Mouse (Mus musculus) lung, postnatal 10 days (tissue): ENCODE results near the gene Nop53.

ENCODE experiments used
- DNase-seq: peaks from one replicate; pipeline ENCODE4 v3.0.0; 2021

Gene Nop53

DNA sequence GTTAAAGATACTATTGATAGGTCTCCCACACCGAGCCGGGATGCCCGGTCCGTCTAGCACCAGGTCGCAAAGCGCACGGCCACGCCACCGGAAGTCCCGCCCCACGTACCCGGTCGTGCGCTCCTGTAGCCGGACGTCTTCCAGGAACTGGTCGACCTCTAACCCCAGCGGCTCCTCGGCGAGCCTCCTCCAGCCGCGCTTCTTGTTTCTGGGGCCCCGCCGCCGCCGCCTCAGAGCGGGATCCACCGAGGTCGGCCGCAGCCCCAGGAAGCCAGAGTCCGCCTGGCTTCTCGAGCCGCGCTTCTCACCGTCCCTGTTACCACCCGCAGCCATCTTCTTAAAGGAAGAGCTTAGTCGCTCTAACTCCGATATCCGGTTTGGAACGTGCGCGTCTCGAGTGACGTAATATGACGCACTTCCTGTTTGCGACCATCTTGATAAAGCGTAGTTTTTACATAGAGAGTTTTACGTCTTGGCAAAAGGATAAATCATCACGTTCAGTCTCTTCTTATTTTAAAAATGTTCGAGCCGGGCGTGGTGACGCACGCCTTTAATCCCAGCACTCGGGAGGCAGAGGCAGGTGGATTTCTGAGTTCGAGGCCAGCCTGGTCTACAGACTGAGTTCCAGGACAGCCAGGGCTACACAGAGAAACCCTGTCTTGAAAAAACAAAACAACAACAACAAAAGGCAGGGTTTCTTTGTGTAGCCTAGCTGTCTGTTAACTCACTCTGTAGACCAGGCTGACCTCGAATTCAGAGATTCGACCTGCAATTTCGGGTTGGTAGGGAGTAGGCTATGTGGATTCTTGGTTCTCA lies at the start of gene Nop53:
Gene Nop53 (minus strand): TSS at position 354 of the 816 bp plus-strand sequence.
- DNase-seq, result peak; percentile 95

DNA sequence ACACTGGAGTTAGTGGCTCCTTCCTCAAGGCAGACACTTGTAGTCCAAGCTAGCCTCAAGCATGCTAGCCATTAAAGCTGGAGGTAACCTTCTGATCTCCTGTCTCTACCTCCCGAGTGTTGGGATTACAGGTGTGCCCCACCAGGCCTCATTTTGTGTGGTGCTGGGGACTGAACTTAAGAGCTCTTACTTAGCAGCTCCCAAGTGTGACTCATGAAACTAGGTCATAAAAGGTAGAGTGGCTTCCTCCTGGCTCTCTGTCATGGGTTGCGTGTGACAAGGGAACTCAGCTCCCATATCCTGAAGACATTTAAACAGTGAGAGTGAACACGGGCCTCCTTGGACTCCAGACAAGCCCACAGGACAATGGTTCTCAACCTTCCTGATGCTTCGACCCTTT lies 47.9 kb upstream of the Nop53 start:
- DNase-seq, result no peak

DNA sequence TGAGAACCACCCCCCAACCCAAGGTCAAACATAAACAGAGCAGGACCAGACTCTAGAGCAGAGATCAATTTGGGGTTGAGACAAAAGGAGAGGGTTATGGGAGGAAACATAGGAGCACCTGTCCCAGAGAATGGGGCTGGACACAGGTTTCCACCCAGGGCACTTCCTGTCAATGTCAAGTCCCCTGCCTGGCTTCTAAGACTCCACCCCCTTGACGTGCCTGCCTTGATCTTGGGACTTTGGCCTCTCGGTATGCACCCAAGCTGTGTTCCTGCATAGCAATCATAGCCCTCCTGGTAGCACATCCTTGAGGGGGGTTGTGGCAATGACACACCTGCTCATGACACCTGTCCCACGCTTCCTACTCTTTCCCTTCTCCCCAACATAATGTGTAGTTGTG lies 47.3 kb upstream of the Nop53 start:
- no peak for DNase-seq

DNA sequence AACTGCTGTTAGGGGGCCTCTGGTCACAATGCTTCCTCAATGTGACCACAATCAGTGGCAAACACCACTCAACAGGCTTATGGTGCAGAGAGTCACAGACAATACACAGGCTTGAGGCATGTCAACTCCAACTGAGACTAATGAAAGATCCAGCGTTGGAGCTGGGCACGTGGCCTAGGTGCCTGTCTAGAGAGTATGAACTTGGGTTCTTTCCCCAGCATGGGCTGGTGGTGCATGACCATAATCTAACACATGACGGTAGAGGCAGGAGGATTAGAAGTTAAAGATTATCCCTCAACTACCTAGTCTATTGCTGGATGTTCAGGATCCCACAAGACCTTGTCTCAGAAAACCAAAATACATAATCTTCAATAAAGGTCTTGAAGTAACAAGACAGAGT lies 45.9 kb upstream of the Nop53 start:
- no peak for DNase-seq

- no peak for DNase-seq
Observed at GRCm38 (mm10) chr7:15987661-15988356, 41.9 kb upstream of the Nop53 start.

DNA sequence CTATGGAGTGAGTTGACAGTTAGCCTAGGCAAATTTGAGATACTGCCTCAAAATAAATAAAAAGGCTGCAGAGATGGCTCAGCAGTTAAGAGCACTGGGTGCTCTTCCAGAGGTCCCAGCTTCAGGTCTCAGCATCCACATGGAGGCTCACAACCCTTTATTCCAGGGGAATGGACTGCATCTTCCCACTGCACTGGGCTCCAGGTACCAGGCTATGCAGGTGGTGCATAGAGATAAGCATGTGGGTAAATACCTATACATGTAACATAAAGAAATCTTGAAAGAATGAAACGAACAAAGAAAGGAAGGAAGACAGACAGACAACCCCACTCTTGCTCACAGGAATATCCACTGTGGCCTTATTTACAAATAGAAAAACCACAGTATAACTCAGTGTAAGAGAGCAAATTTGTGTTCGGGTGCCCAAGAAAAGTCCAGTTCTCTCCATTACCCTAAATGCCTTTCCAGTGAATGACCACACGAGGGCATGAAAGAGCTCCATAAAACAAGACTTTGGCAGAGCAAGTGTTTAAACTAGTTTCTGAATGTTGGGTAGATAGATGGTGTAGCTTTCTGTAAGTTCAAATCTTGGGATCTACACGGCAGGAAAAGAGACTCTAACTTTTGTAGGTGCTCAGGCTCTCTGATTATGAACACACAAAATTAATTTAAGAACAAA lies 37.0 kb upstream of the Nop53 start:
- DNase-seq, result peak; percentile 66

- no peak for DNase-seq
Observed at GRCm38 (mm10) chr7:15981538-15981937, 35.7 kb upstream of the Nop53 start.

GRCm38 (mm10) chr7:15980246-15980645 lies 34.4 kb upstream of the Nop53 start:
- peak; percentile 81 for DNase-seq

DNA sequence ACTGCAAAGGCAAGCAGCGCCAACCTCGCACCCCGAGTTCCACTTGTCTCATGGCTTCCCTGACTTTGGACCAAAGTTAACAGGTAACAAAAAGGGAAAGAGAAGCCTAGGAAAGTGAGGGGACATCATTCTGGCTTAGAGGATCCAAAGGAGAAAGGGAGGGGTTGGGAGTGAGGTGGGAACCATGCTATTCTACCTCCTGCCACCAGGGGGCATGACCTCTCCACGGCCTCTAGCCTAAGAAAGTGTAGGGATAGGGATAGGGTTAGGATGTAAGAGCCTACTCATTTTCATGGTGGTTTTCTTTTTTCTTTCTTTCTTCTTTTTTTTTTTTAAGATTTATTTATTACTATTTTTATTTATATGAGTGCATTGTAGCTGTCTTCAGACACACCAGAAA lies 30.0 kb upstream of the Nop53 start:
- peak; percentile 76 for DNase-seq

DNA sequence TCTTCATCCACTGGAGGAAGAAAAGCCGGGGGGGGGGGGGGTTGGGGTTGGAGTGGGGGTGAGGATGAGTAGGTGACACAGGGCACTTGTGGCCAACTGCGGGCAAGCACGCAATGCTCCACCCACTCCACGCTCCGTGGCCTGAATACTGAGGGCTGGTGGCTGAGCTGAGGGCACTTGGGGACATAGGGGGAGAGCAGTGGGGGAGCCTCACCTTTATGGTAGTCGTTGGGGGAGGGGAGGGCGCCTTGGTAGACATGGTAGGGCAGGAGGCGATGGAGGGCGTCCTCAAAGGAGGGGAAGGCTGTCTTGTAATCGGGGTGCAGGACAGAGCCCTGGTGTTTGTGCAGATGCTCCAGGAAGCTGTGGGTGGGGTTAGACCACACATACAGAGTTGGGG lies 29.6 kb upstream of the Nop53 start:
- DNase-seq, result no peak

DNA sequence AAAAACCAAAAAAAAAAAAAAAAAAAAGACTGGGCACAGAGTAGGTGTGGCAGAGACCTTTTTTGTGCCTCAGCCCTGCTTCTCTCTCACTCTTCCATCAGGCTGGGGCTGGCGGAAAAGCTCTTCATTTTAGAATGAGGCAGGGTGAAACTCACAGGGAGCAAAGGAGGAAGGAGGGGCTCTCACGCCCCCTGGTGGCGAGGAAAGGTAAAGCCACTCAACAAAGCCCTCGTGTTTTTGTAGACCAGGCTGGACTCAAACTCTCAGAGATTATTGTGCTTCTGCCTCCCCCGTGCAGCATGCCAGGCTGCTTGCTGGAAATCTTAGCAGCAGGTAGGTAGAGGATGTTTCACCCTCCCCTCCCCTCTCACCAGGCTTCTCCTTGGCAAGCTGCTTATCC lies 28.8 kb upstream of the Nop53 start:
- DNase-seq, result peak; percentile 81

- no peak for DNase-seq
Observed at GRCm38 (mm10) chr7:15972247-15972646, 26.4 kb upstream of the Nop53 start.

- DNase-seq, result no peak
Observed at GRCm38 (mm10) chr7:15969674-15970073, 23.8 kb upstream of the Nop53 start.

GRCm38 (mm10) chr7:15968322-15968721 lies 22.4 kb upstream of the Nop53 start:
- no peak for DNase-seq

DNA sequence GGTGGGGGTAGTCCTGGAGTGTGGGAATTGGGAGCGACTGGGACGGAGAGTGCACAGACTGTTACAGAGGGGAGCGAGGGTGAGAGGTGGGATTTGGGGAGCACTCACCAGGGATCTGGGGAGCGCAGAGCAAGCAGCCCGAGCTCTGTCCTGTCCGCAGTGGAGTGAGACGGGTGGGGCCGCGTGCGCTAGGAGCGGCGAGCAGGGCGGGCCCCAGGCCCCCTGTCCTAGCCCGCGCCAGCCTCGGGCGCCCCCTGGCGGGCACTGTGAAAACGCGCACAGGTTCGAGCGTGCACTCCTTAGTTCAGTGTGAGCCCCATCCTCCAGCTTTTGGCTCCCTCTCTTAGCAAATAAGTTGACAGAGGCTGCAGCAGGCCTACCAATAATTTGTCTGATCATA lies 21.4 kb upstream of the Nop53 start, which contains the start of gene Ehd2:
Gene Ehd2 (minus strand): TSS at position 256 of the 400 bp plus-strand sequence.
- DNase-seq, result peak; percentile 90

GRCm38 (mm10) chr7:15966489-15966888 lies 20.6 kb upstream of the Nop53 start:
- DNase-seq, result no peak

DNA sequence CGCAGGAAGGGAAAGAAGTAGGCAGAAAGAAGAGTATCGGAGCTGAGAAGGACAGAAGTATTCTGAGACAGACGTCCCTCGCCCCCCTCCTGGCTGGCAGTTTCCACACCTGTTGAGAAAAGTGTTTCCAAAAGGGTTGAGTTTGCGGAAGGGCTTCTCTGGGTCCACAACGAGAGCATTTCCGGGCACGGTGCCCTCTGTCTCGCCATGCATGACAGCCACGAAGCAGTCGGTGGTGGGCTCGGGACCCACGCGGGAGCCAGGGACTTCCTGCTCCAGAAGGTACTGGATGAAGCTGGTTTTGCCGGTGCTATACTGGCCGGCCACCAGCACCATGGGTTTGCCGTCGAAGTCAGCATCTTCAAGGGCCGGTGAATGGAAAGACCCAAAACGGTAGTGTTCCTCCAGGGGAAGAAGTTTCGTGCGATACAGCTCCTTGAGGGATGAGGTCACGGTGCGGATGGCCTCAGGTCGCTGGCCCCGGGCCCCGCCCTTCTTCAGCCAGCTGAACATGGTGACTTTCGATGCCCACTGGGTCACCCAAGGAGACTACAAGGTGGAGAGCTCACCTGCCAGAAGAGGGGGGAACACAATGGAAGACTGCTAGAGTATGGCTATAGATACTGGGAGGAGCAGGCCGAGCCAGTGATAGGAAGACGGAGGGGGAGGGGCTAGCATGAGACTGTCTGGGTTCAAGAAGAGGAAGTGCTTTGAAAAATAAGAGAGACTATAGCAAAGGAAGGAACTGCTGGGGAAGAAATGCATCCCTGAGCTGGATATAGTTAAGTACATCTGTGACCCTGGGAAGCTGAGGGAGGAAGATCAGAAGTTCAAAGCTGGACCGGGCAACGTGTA lies 18.2 kb upstream of the Nop53 start:
- DNase-seq, result no peak

DNA sequence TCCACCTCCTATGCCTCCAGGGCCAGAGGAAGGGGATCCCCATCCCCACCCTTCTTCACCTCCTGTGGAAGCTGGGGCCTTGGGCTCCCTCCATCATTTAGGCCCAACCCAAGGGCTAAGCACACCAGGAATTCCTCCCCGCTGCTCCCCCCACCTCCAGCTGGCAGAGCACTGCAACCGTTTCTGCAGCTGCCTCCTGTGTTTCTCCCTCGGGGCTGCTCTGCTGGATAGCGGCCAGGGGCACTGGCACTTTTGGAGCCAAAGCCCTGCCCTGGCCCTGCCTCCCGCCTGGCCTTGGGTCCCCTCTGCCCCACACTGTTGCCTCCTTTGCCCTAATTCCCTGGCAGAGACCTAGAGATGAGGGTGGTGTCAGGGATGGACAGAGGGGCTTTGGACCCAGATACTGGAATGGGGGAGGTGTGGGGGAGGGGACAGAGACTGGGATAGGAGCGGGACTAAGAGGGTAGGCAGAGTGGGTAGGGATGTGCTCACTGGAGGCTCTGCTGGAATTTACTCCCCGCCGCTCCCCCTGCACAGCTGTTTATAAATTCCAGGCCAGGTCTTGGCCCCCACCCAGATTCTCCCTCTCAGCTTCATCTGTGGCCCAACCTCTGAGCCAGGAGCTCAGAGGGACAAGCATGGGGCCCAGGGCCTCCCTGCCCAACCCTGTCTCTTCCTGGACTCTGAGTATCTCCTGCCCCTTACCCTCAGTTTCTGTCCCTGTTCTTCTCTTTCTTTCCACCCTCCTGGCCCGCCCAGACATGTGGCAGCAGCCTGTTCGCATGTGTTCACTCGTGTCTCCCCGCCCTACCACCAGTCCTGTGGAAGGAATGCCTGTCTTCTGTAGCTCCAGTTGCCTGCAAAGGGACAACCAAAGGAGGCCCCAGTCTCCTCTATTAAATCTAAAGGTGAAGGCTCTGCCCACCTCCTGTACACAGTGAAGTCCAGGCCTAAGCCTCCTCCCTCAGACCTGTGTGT lies 16.7 kb upstream of the Nop53 start:
- peak; percentile 96 for DNase-seq

DNA sequence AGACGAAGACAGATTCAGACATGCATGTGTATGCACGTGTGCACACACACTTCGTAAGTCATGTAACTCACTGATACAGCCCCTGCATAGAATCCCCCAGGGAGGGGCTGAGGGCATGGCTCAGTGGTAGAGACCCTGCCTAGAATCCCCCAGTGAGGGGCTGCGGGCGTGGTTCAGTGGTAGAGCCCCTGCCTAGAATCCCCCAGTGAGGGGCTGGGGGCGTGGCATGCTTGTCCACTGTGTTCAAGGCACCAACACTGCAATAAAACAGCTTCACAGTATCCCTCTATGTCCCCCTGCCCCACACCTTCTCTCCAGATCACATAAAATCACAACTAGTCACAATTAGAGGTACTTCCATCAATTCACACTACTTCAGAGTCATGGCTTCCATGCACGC lies 15.9 kb upstream of the Nop53 start:
- DNase-seq, result no peak

DNA sequence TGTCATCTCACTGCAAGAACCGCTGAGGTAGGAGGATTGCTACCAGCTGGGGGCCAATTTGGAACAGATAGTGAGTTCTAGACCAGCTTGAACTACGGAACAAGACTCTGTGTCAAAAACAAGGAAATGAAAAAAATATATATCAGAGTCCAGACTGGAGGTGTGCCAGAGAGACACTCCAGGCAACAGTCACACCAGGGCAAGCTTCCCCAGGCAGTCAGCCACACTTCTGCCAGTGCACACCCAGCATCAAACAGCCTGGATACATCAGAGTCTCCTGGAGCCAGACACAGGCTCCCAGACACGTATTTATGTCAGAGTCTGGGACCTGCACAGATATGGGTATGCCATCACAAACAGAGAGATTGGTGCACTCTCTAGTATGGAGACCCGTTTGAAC lies 15.4 kb upstream of the Nop53 start:
- DNase-seq, result peak; percentile 72

DNA sequence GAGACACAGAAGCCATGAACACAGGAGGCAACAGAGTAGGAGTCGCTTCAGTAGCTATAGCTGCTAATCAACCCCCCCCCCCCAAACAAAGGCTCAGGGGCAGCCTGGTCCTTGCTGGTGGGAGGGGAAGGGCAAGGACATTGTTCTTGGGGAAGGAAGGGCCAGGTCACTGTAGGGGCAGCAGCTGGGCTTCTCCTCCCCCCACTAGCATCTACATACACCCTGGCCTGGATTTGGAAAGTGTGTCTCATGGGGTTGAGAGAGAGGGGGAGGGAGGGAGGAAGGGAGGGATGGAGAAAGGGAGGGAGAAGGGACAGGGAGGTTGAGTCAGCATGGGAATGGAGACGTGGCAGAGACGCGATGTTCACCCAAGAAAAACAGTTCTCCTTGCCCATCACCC lies 14.8 kb upstream of the Nop53 start:
- peak; percentile 67 for DNase-seq

- DNase-seq, result peak; percentile 77
Observed at GRCm38 (mm10) chr7:15956143-15956542, 10.3 kb upstream of the Nop53 start.
